Mouse (Mus musculus) testis, adult 2 months (tissue): Measurements from ENCODE around the gene Igsf11.

Experiments used
- CTCF ChIP-seq: fragments of 200-500 bp; IDR thresholded peaks from 2 replicates; pipeline ENCODE4 v1.5.1; 2012; ENCODE audit warnings: low read depth, mild to moderate bottlenecking, inconsistent platforms, low read length, moderate library complexity; ENCODE audit not compliant: control insufficient read depth, insufficient read depth, insufficient replicate concordance
- POLR2A ChIP-seq: fragments of 200-500 bp; IDR thresholded peaks from 2 replicates; pipeline ENCODE4 v1.6.1; 2012; ENCODE audit warnings: low read depth, mild to moderate bottlenecking, inconsistent platforms, low read length, moderate library complexity; ENCODE audit not compliant: control insufficient read depth

DNA sequence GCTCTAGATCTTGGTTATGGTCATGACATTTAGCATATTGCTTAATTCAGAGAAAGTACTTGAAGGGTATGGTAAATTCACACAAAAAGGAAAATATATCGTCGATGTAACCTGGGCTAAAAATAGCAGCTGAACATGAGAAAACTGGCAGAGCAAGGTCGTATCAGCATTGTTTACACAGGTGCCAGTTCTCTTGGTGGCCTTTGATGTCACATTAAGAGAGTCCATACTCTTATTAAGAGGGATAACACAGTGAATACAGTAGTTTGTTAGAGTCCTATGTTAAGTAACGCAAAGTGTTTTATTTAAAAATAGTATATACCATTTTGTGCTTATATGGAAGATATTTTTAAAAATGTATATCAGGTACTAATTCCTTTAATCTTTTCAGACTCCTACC is 144.8 kb downstream of the Igsf11 start:
- TF ChIP-seq POLR2A (no peak), CTCF (no peak)
